Mouse (Mus musculus) embryonic facial prominence, embryonic 12.5 days (tissue): ENCODE measurements around the gene AU040320. TPM values are rescaled to one million over a fixed set of nuclear protein-coding genes. Genes with fewer than 3 reads are reported as not detected.

Source experiments
- ATAC-seq: fragments of 200-750 bp; cut with Nextera tagmentation; 2 replicates; pipeline ENCODE4 v1.8.0; 2017; ENCODE audit not compliant: insufficient number of reproducible peaks, insufficient read depth, low FRiP score, low TSS enrichment
- H3K27ac ChIP-seq: fragments of 300-500 bp; sonication (generic); 2 replicates; pipeline ENCODE4 v1.5.1; 2016; ENCODE audit warnings: mild to moderate bottlenecking
- H3K27me3 ChIP-seq: fragments of 300-500 bp; sonication (generic); 2 replicates; pipeline ENCODE4 v1.6.1; 2016; ENCODE audit warnings: mild to moderate bottlenecking, moderate library complexity
- H3K36me3 ChIP-seq: fragments of 300-500 bp; sonication (generic); 2 replicates; pipeline ENCODE4 v1.6.1; 2016; ENCODE audit warnings: mild to moderate bottlenecking
- H3K4me1 ChIP-seq: fragments of 300-500 bp; sonication (generic); 2 replicates; pipeline ENCODE4 v1.6.1; 2016
- H3K4me2 ChIP-seq: fragments of 300-500 bp; sonication (generic); replicated peaks from 2 replicates; pipeline ENCODE4 v1.6.1; 2016; ENCODE audit warnings: mild to moderate bottlenecking, moderate library complexity
- H3K4me3 ChIP-seq: fragments of 300-500 bp; sonication (generic); 2 replicates; pipeline ENCODE4 v1.5.1; 2016; ENCODE audit warnings: mild to moderate bottlenecking
- H3K9ac ChIP-seq: fragments of 300-500 bp; sonication (generic); 2 replicates; pipeline ENCODE4 v1.6.1; 2016; ENCODE audit warnings: mild to moderate bottlenecking, moderate library complexity
- H3K9me3 ChIP-seq: fragments of 300-500 bp; sonication (generic); 2 replicates; pipeline ENCODE4 v1.6.1; 2016; ENCODE audit warnings: mild to moderate bottlenecking, moderate library complexity
- WGBS: fragments of 180-500 bp; shearing (Covaris S2); methylation state at CpG from one replicate; pipeline ENCODE4 v1.1.7; 2016; 5-methylcytosine and 5-hydroxymethylcytosine counted together
- polyA plus RNA-seq: library from polyadenylated mRNA; unstranded; fragments of >200 nt; fragmentation: Nextera tagmentation; extraction: Ambion mirVana; gene quantifications from 2 replicates; pipeline ENCODE4 v1.2.1, GENCODE M21; 2016

AU040320 gene
- 18.1 and 20.4 TPM in 2 replicates for polyA plus RNA-seq

DNA sequence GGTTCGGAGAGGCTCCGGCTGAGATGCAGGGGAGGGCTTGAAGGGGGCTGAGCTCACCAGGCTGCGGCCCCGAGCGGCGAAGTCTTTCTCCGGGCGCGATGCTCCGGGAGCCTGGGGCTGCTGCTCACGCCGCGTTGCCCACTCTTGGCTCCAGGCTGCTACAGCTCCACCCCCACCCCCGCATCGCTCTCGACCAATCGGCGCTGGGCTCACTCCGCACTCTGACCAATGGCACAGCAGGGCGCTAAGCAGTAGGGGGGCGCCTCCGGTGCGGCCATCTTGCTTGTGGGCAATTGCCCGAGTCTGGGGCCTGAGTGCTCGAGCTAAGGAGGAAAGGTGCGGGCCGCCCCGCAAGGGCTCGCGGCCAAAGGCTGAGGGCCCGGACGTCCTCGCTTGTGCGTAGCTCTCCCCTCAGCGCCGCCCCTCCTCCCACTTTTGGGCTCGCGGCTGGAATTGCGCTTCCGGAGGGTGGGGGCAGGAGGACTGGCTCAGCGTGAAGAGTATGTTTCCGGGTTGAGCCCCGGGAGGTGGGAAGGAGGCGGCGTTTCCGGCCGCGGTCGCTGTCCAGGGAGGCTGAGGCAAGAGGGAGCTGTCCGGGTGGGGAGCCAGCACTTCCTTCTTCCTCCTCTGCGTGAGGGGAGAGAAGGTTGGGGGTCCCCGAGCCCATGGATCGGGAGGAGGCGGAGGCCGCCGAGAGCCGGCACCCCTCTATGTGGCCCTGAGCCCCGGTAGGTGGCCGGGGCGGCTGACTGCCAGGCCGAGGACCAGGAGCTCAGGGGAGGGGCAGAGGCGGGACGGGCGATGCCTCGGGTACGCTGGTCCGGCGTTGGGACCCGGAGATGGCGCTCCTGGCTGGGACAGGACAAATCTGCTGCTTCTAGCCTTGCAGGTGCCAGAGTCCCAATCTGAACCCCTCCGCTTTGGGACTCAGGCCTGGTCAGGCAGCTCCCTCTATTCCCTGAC lies at the start of gene AU040320, which contains the start of gene Ncdn:
Gene AU040320 (plus strand): TSS at position 277 of the 963 bp plus-strand sequence.
Gene Ncdn (minus strand): TSS at position 171 of the 963 bp plus-strand sequence.
- Histone ChIP-seq H3K9ac (peak within 1 kb of the TSS; percentile 80), H3K9me3 (no peaks in the 10 kb centered on the region), H3K4me2 (peak within 1 kb of the TSS; percentile 99), H3K27me3 (no peaks in the 10 kb centered on the region), H3K27ac (peak within 1 kb of the TSS; percentile 94), H3K36me3 (peaks cover 21% of the 10 kb centered on the region), H3K4me1 (peaks cover 28% of the 10 kb centered on the region), H3K4me3 (peak within 1 kb of the TSS; percentile 94)
- WGBS: under 1% methylated on average over 69 of the region's 71 CpGs
- peak; percentile 99 for ATAC-seq

DNA sequence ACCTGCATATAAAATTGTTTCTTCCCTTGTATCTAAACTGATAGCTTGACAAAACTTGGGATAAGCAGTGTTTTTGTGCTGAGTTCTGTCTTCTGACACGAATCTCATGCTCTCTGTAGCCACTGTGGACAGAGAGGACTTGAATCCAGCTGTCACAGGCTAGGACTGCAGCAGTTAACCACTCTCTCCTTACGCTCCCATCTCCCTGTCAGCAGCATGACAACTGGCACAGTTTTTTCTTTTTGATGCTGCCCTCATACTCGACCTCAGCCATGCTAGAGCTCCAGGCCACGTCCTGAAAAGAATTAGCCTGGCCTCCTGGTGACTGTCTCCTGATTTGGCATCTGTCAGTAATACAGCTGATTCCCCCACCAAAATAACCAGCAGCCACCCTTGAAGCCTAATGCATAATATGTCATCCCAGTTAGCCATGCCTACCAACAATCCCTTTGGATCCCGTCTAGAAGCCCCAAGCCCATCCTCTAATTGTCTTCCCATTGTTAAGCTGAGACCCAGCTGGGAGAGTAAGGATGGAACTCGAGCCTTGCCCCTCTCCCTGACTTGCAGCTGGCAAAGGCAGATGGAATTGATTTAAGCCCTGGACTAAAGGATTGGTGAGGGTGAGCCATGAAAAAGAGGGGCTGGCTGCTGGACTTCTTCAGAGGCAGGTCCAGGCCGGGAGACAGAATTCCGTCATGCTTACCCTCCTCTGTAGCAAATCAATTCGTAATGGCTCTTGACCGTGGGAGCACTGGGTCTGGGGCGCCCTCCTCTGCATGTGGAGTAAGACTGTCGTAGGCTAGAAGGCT lies 46.5 kb upstream of the AU040320 start:
- Histone ChIP-seq H3K4me1 (no peaks in the 10 kb centered on the region), H3K9me3 (no peaks in the 10 kb centered on the region), H3K36me3 (peaks cover 68% of the 10 kb centered on the region), H3K4me2 (no peak overlapping the region), H3K9ac (no peak overlapping the region), H3K27ac (no peak overlapping the region), H3K4me3 (no peak overlapping the region), H3K27me3 (no peaks in the 10 kb centered on the region)
- WGBS: 35% methylated on average over 12 of the region's 12 CpGs
- no peak for ATAC-seq

DNA sequence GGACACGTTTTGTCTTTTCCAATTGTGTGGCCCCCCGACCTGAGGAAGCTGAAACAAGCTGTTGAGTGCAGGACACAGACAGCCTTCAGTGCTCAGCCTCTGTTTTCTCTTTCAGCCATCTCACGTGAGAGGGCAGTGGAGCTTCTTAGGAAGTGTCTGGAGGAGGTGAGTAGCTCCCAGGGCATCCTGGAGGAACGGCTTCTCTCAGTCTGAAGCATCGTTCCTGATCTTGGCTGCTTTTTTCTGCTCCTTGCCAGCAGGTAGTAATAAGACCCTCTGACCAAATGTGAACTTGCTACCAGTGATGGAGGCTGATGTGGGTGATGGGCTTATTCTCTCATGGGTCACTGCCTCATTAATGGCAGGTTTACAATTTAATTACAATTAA lies 45.9 kb upstream of the AU040320 start:
- Histone ChIP-seq H3K4me3 (no peak overlapping the region), H3K9ac (no peak overlapping the region), H3K4me1 (no peaks in the 10 kb centered on the region), H3K4me2 (no peak overlapping the region), H3K27ac (no peak overlapping the region), H3K36me3 (peaks cover 62% of the 10 kb centered on the region), H3K9me3 (no peaks in the 10 kb centered on the region), H3K27me3 (no peaks in the 10 kb centered on the region)
- no peak for ATAC-seq
- 46% methylated on average over 5 of the region's 5 CpGs for WGBS

DNA sequence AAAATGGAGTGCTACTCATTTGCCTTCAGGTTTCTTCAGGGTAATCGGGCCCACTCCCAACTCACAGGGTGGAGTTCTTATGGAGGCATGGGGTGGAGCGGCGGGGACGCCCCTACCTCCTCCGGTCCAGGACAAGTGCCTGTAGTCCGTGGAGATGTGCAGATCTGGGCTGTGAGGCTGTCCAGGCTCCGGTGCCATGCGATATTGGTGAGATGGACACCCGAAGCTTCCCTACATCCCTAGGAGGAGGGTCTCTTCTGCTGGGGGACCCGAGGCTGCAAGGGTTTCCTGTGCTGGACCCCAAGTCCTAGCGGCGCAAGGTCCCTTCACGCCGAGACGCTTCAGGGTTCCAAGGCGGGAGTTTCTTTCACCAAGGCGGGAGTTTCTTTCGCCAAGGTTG lies 21.2 kb upstream of the AU040320 start:
- Histone ChIP-seq H3K9ac (0 out of 2 replicates have a peak overlapping the region, but pooled peaks have one; percentile 12), H3K36me3 (no peaks in the 10 kb centered on the region), H3K4me2 (peak overlapping the region; percentile 16), H3K4me1 (peaks cover 9% of the 10 kb centered on the region; the same call in 1 of the 2 replicates), H3K9me3 (no peaks in the 10 kb centered on the region), H3K4me3 (peak overlapping the region; percentile 11), H3K27ac (no peak overlapping the region), H3K27me3 (peaks cover 83% of the 10 kb centered on the region)
- WGBS: 3% methylated on average over 18 of the region's 18 CpGs
- no peak for ATAC-seq

DNA sequence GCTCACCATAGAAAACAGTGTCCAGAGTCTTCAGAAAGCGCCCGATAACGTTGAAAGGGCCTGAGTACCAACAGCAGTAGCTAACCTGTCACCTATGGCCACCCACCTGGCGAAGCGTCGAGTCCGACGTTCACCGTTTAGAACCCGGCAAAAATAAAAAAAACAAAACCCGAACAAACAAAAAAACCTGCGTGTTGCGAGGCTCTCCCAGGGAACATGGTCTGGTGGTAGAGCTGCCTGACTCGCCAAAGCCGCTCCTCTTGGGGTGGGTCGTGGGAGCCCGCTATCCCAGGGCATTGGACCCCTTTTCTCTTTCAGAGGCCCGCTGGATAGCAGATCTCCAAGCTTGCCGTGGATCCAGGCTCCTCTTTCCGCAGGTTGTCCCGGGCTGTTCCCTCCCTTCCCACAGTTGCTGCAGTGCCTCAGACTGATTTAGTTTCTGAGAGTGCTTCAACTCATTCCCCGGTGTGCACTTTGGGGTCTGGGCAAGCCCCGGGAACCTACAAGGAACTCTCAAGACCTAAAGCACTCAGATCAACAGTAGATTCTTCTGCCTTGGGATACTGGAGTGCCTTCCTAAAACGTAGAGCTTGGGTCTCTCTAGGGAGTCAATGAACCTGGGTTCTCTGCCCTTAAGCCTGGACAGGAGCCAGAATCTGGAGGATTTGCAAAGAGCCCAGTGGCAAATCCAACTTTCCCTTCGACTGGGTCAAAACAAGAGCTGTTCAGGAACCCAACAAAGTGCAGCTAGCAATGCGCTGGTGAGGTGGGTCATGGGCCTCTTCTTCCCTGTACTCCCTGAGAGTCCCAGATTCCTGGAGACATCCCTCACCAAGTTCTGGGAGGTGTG lies 20.6 kb upstream of the AU040320 start:
- no peak overlapping the region for H3K27ac ChIP-seq
- peak overlapping the region; percentile 11; the same call in 1 of the 2 replicates for H3K4me3 ChIP-seq
- peaks cover 9% of the 10 kb centered on the region; the same call in 1 of the 2 replicates for H3K4me1 ChIP-seq
- peak overlapping the region; percentile 16; the same call in 1 of the 2 replicates for H3K4me2 ChIP-seq
- H3K27me3 ChIP-seq: peaks cover 89% of the 10 kb centered on the region
- WGBS: 4% methylated on average over 26 of the region's 26 CpGs
- no peaks in the 10 kb centered on the region for H3K36me3 ChIP-seq
- H3K9ac ChIP-seq: no peak overlapping the region
- no peaks in the 10 kb centered on the region for H3K9me3 ChIP-seq
- ATAC-seq: no peak

DNA sequence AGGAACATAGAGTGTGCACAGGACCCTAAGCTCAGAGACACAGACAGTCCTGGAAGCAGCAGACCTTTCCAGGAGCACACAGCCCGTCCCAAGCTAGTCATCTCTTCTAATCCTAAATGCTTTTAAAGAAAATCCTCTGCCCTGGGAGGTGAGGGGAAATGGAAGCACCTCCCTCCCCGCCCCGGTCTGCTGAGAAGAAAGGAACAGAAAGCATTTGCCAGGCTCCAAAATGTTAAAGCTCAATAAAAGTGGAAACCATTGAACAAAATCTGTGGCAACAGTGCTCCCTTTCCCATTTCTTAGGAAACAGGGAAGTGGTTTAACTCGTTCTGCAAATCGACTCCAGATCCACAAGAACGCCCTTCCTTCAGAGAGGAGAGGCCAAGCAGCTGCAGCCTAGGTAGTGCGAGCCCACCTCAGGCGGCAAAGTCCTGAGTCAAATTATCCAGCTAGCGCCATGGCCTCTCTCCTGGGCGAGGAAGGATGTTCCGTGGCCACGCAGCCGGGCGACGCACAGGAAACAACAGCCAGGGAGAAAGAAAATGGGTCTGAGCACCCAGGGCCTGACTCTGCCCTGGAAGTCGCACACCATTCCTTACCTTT lies 19.2 kb upstream of the AU040320 start:
- Histone ChIP-seq H3K27ac (no peak overlapping the region), H3K4me3 (no peak overlapping the region), H3K9ac (no peak overlapping the region), H3K4me2 (no peak overlapping the region), H3K36me3 (no peaks in the 10 kb centered on the region), H3K27me3 (peaks cover 100% of the 10 kb centered on the region), H3K9me3 (no peaks in the 10 kb centered on the region), H3K4me1 (peaks cover 9% of the 10 kb centered on the region; the same call in 1 of the 2 replicates)
- WGBS: 2% methylated on average over 16 of the region's 16 CpGs
- no peak for ATAC-seq

DNA sequence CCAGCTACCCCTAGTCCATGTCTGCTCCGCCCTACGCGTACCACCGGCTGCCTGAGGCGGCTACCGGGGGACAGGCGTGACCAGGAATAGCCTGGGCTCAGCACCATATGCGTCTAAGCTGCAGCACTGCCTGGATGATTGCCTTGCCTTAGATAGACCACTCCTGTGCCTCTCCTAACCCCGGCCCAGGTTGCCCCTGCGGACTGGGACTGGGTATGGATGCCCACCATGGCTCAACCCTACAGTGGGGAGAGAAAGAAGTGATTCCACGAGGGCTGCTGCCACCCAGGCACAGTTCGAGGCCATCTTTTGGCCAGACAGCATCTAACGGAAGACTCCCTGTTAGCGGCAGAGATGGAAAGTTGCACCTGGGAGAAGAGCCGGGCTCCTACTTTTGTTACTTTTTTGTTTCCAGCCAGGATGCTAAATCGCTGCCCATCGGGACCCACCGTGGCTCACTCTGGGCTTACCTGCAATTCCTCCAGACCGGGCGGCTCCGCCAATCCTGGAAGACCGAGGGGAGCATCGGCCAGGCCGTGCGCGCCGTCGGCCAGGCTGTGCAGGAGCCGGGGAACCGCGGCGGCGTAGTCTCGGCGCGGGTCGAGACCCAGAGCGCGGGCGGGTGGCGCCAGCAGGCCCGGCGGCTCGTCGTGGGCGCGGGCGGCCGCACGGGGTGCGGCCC lies 18.5 kb upstream of the AU040320 start:
- 3% methylated on average over 51 of the region's 51 CpGs for WGBS
- Histone ChIP-seq H3K4me3 (peak overlapping the region; percentile 18; the same call in 1 of the 2 replicates), H3K27me3 (peaks cover 94% of the 10 kb centered on the region), H3K4me1 (peaks cover 9% of the 10 kb centered on the region; the same call in 1 of the 2 replicates), H3K27ac (no peak overlapping the region), H3K4me2 (peak overlapping the region; percentile 35), H3K36me3 (no peaks in the 10 kb centered on the region), H3K9me3 (no peaks in the 10 kb centered on the region), H3K9ac (no peak overlapping the region)
- ATAC-seq: no peak; the same call in 1 of the 2 replicates

DNA sequence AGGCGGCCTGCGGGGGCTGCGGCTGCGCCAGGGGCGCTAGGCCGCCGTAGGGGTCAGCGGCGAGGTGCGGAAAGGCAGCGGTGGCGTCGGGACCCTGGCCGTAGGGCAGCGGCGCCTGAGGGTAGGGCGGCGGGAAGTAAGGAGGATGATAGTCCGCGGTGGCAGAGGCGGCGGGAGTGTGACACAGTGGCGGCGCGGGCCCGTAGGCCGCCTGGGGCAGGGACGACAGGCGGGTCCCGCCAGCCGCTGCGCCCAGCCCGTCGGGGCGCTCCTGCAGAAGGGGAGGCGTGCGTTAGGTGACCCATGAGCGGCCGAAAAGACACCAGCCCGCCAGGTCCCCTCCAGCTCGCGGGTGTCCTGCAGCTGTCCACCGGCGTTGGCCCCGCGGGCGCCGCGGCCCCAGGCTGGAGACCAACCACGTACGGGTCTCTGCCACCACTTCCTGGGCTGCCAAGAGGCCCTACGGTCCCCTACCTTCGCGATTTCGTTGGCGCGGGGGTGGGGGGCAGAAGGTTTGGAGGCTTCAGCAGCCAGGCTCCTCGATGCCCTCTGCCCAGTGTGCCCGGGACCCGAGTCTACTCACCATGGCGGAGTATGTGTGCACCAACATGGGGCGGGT lies 17.9 kb upstream of the AU040320 start:
- H3K4me3 ChIP-seq: peak overlapping the region; percentile 18
- no peak for ATAC-seq
- peak overlapping the region; percentile 35 for H3K4me2 ChIP-seq
- peaks cover 87% of the 10 kb centered on the region for H3K27me3 ChIP-seq
- WGBS: 2% methylated on average over 55 of the region's 62 CpGs
- no peaks in the 10 kb centered on the region for H3K9me3 ChIP-seq
- H3K27ac ChIP-seq: no peak overlapping the region
- peaks cover 14% of the 10 kb centered on the region; the same call in 1 of the 2 replicates for H3K4me1 ChIP-seq
- H3K36me3 ChIP-seq: no peaks in the 10 kb centered on the region
- H3K9ac ChIP-seq: no peak overlapping the region

DNA sequence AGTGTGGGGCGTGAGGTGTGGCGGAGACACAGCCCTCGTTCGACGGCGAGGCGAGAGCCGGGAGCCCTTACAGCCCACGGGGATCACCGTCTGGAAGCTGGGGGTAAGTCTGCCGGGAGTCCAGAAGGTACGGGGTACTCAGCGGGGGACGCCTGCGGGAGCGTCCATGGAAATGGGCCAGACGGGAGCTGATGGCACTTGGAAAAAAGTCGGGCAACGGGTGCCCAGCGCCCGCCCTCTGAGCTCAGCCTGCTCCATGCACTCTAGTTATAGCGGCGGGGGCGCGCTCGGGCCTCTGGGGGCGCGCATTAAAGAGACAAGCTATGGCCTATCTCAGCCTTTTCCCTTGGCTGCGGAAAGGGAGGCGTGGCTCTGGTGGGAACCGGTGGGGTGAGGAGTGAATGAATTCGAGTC lies 17.3 kb upstream of the AU040320 start, which contains the start of gene Tfap2e:
Gene Tfap2e (minus strand): TSS at position 240 of the 414 bp plus-strand sequence.
- Histone ChIP-seq H3K4me1 (peaks cover 14% of the 10 kb centered on the region; the same call in 1 of the 2 replicates), H3K36me3 (no peaks in the 10 kb centered on the region), H3K9me3 (no peaks in the 10 kb centered on the region), H3K4me3 (peak within 1 kb of the TSS; percentile 18), H3K9ac (no peak within 1 kb of the TSS), H3K27ac (no peak within 1 kb of the TSS), H3K27me3 (peaks cover 82% of the 10 kb centered on the region), H3K4me2 (peak within 1 kb of the TSS; percentile 35)
- WGBS: 2% methylated on average over 32 of the region's 32 CpGs
- no peak for ATAC-seq
